Mouse (Mus musculus): Measurements from ENCODE around the gene Slc30a7.

Gene Slc30a7

GRCm38 (mm10) chr3:116006978-116007940 lies at the start of gene Slc30a7, which contains the start of gene Extl2:
Gene Slc30a7, minus strand, starts transcription at chr3:116007406.
Gene Extl2, plus strand, starts transcription at chr3:116007462.
- peak; percentile 52 for DNase-seq (ENCODE audit: low spot score)

GRCm38 (mm10) chr3:116047034-116047433 lies 39.8 kb upstream of the Slc30a7 start:
- no peak for DNase-seq (ENCODE audit: low spot score)

GRCm38 (mm10) chr3:116046000-116046399 lies 38.8 kb upstream of the Slc30a7 start:
- no peak for DNase-seq (ENCODE audit: low spot score)

- no peak for DNase-seq (ENCODE audit: low spot score)
Measured at GRCm38 (mm10) chr3:116040776-116041175, 33.6 kb upstream of the Slc30a7 start.

GRCm38 (mm10) chr3:116033871-116034222 lies 26.6 kb upstream of the Slc30a7 start:
- no peak for DNase-seq (ENCODE audit: low spot score)

GRCm38 (mm10) chr3:116033218-116033870 lies 26.1 kb upstream of the Slc30a7 start:
- DNase-seq (ENCODE audit: low spot score), result no peak

- no peak for DNase-seq (ENCODE audit: low spot score)
Measured at GRCm38 (mm10) chr3:116030152-116030788, 23.1 kb upstream of the Slc30a7 start.

GRCm38 (mm10) chr3:116026996-116027395 lies 19.8 kb upstream of the Slc30a7 start:
- DNase-seq (ENCODE audit: low spot score), result no peak

GRCm38 (mm10) chr3:116025701-116026100 lies 18.5 kb upstream of the Slc30a7 start:
- DNase-seq (ENCODE audit: low spot score), result no peak

GRCm38 (mm10) chr3:116024669-116025068 lies 17.5 kb upstream of the Slc30a7 start:
- no peak for DNase-seq (ENCODE audit: low spot score)

GRCm38 (mm10) chr3:116024236-116024635 lies 17.0 kb upstream of the Slc30a7 start:
- no peak for DNase-seq (ENCODE audit: low spot score)

GRCm38 (mm10) chr3:116019136-116019535 lies 11.9 kb upstream of the Slc30a7 start:
- no peak for DNase-seq (ENCODE audit: low spot score)

- DNase-seq (ENCODE audit: low spot score), result no peak
Measured at GRCm38 (mm10) chr3:116018606-116019005, 11.4 kb upstream of the Slc30a7 start.

GRCm38 (mm10) chr3:116016116-116016515 lies 8.9 kb upstream of the Slc30a7 start:
- no peak for DNase-seq (ENCODE audit: low spot score)

- DNase-seq (ENCODE audit: low spot score), result no peak
Measured at GRCm38 (mm10) chr3:116014901-116015300, 7.7 kb upstream of the Slc30a7 start.

- no peak for DNase-seq (ENCODE audit: low spot score)
Measured at GRCm38 (mm10) chr3:116009622-116010344, 2.6 kb upstream of the Slc30a7 start.

GRCm38 (mm10) chr3:116007941-116008440 lies 785 bp upstream of the Slc30a7 start:
- DNase-seq (ENCODE audit: low spot score), result no peak

- no peak for DNase-seq (ENCODE audit: low spot score)
Measured at GRCm38 (mm10) chr3:116006284-116006977, 775 bp downstream of the Slc30a7 start.

GRCm38 (mm10) chr3:115996929-115997328 lies 10.3 kb downstream of the Slc30a7 start:
- no peak for DNase-seq (ENCODE audit: low spot score)

GRCm38 (mm10) chr3:115993025-115993424 lies 14.2 kb downstream of the Slc30a7 start:
- no peak for DNase-seq (ENCODE audit: low spot score)

- DNase-seq (ENCODE audit: low spot score), result no peak
Measured at GRCm38 (mm10) chr3:115992588-115992987, 14.6 kb downstream of the Slc30a7 start.
